Mouse (Mus musculus): ENCODE results near the gene Olfr95. TPM values are rescaled to one million over a fixed set of nuclear protein-coding genes. Genes with fewer than 3 reads are reported as not detected.
"Not testable (repeated sequence)": the region's sequence is repeated elsewhere in the genome, so short reads cannot be mapped to it uniquely, and the experiment has no call there.

The Olfr95 gene
- polyA plus RNA-seq (2014; fragmentation: Nextera tagmentation; extraction: Ambion mirVana), result not detected in 2 replicates

GRCm38 (mm10) chr17:37213018-37213417 lies at the start of gene Olfr95:
TSS of gene Olfr95 (minus strand) at chr17:37213118.
- H3K27ac ChIP-seq (replicated peaks; ENCODE audit: low read depth, low read length), result no peak within 1 kb of the TSS
- no peak for ATAC-seq (ENCODE audit: low FRiP score, low TSS enrichment)
- no peaks in the 10 kb centered on the region for H3K36me3 ChIP-seq (ENCODE audit: control insufficient read depth, insufficient read depth, low read length)
- no peak within 1 kb of the TSS for H3K9ac ChIP-seq (replicated peaks; ENCODE audit: low read length)
- H3K4me2 ChIP-seq (ENCODE audit: low read length), result no peak within 1 kb of the TSS
- 77% methylated on average over 3 of the region's 3 CpGs for WGBS
- H3K27me3 ChIP-seq (ENCODE audit: control insufficient read depth, insufficient read depth, low read length), result no peaks in the 10 kb centered on the region
- no peak for DNase-seq
- no peaks in the 10 kb centered on the region for H3K9me3 ChIP-seq (ENCODE audit: control insufficient read depth, low read length)
- no peaks in the 10 kb centered on the region for H3K4me1 ChIP-seq (ENCODE audit: control insufficient read depth, insufficient read depth, low read length)
- no peak within 1 kb of the TSS for H3K4me3 ChIP-seq (replicated peaks; ENCODE audit: low read depth, low read length)

- no peak for ATAC-seq (ENCODE audit: low FRiP score, low TSS enrichment)
- DNase-seq, result no peak
- H3K4me1 ChIP-seq (ENCODE audit: control insufficient read depth, insufficient read depth, low read length), result no peaks in the 10 kb centered on the region
- H3K4me3 ChIP-seq (replicated peaks; ENCODE audit: low read depth, low read length), result no peak overlapping the region
- H3K27ac ChIP-seq (replicated peaks; ENCODE audit: low read depth, low read length), result no peak overlapping the region
- no peaks in the 10 kb centered on the region for H3K27me3 ChIP-seq (ENCODE audit: control insufficient read depth, insufficient read depth, low read length)
- H3K9ac ChIP-seq (replicated peaks; ENCODE audit: low read length), result no peak overlapping the region
- no peaks in the 10 kb centered on the region for H3K9me3 ChIP-seq (ENCODE audit: control insufficient read depth, low read length)
- 16% methylated on average over 1 of the region's 1 CpGs for WGBS
- H3K36me3 ChIP-seq (ENCODE audit: control insufficient read depth, insufficient read depth, low read length), result no peaks in the 10 kb centered on the region
- H3K4me2 ChIP-seq (ENCODE audit: low read length), result no peak overlapping the region
Measured at GRCm38 (mm10) chr17:37250544-37250943, 37.6 kb upstream of the Olfr95 start.

GRCm38 (mm10) chr17:37249460-37249859 lies 36.5 kb upstream of the Olfr95 start:
- ATAC-seq (ENCODE audit: low FRiP score, low TSS enrichment), result no peak
- Histone ChIP-seq H3K4me2 (ENCODE audit: low read length) (no peak overlapping the region), H3K36me3 (ENCODE audit: control insufficient read depth, insufficient read depth, low read length) (no peaks in the 10 kb centered on the region), H3K4me1 (ENCODE audit: control insufficient read depth, insufficient read depth, low read length) (no peaks in the 10 kb centered on the region), H3K27me3 (ENCODE audit: control insufficient read depth, insufficient read depth, low read length) (no peaks in the 10 kb centered on the region), H3K9ac (replicated peaks; ENCODE audit: low read length) (no peak overlapping the region), H3K4me3 (replicated peaks; ENCODE audit: low read depth, low read length) (no peak overlapping the region), H3K27ac (replicated peaks; ENCODE audit: low read depth, low read length) (no peak overlapping the region), H3K9me3 (ENCODE audit: control insufficient read depth, low read length) (no peaks in the 10 kb centered on the region)
- no peak for DNase-seq

- ATAC-seq (ENCODE audit: low FRiP score, low TSS enrichment) (no peak), DNase-seq (peak; percentile 40)
- no peaks in the 10 kb centered on the region for H3K4me1 ChIP-seq (ENCODE audit: control insufficient read depth, insufficient read depth, low read length)
- H3K27me3 ChIP-seq (ENCODE audit: control insufficient read depth, insufficient read depth, low read length), result no peaks in the 10 kb centered on the region
- no peaks in the 10 kb centered on the region for H3K9me3 ChIP-seq (ENCODE audit: control insufficient read depth, low read length)
- H3K36me3 ChIP-seq (ENCODE audit: control insufficient read depth, insufficient read depth, low read length), result no peaks in the 10 kb centered on the region
- no peak overlapping the region for H3K4me3 ChIP-seq (replicated peaks; ENCODE audit: low read depth, low read length)
- 37% methylated on average over 5 of the region's 5 CpGs for WGBS
- H3K4me2 ChIP-seq (ENCODE audit: low read length), result no peak overlapping the region
- H3K9ac ChIP-seq (replicated peaks; ENCODE audit: low read length), result no peak overlapping the region
- no peak overlapping the region for H3K27ac ChIP-seq (replicated peaks; ENCODE audit: low read depth, low read length)
Measured at GRCm38 (mm10) chr17:37246715-37247114, 33.8 kb upstream of the Olfr95 start.

GRCm38 (mm10) chr17:37242198-37242597 lies 29.3 kb upstream of the Olfr95 start:
- Histone ChIP-seq H3K36me3 (ENCODE audit: control insufficient read depth, insufficient read depth, low read length) (no peaks in the 10 kb centered on the region), H3K9ac (replicated peaks; ENCODE audit: low read length) (no peak overlapping the region), H3K27me3 (ENCODE audit: control insufficient read depth, insufficient read depth, low read length) (no peaks in the 10 kb centered on the region), H3K4me2 (ENCODE audit: low read length) (no peak overlapping the region), H3K9me3 (ENCODE audit: control insufficient read depth, low read length) (no peaks in the 10 kb centered on the region), H3K4me1 (ENCODE audit: control insufficient read depth, insufficient read depth, low read length) (no peaks in the 10 kb centered on the region), H3K4me3 (replicated peaks; ENCODE audit: low read depth, low read length) (no peak overlapping the region), H3K27ac (replicated peaks; ENCODE audit: low read depth, low read length) (no peak overlapping the region)
- WGBS, result 62% methylated on average over 3 of the region's 3 CpGs
- DNase-seq (no peak), ATAC-seq (ENCODE audit: low FRiP score, low TSS enrichment) (no peak)

GRCm38 (mm10) chr17:37237230-37237629 lies 24.3 kb upstream of the Olfr95 start, which contains the start of gene Olfr97:
TSS of gene Olfr97 (minus strand) at chr17:37237330.
- H3K27ac ChIP-seq (replicated peaks; ENCODE audit: low read depth, low read length); H3K9me3 ChIP-seq (ENCODE audit: control insufficient read depth, low read length); H3K36me3 ChIP-seq (ENCODE audit: control insufficient read depth, insufficient read depth, low read length); DNase-seq; H3K27me3 ChIP-seq (ENCODE audit: control insufficient read depth, insufficient read depth, low read length); H3K4me1 ChIP-seq (ENCODE audit: control insufficient read depth, insufficient read depth, low read length); ATAC-seq (ENCODE audit: low FRiP score, low TSS enrichment); H3K4me3 ChIP-seq (replicated peaks; ENCODE audit: low read depth, low read length); H3K9ac ChIP-seq (replicated peaks; ENCODE audit: low read length); H3K4me2 ChIP-seq (ENCODE audit: low read length): not testable (repeated sequence)
- 93% methylated on average over 2 of the region's 2 CpGs for WGBS

GRCm38 (mm10) chr17:37221879-37222278 lies 9.0 kb upstream of the Olfr95 start:
- WGBS, result 39% methylated on average over 1 of the region's 1 CpGs
- no peaks in the 10 kb centered on the region for H3K27me3 ChIP-seq (ENCODE audit: control insufficient read depth, insufficient read depth, low read length)
- no peak overlapping the region for H3K27ac ChIP-seq (replicated peaks; ENCODE audit: low read depth, low read length)
- no peak for ATAC-seq (ENCODE audit: low FRiP score, low TSS enrichment)
- H3K4me2 ChIP-seq (ENCODE audit: low read length), result no peak overlapping the region
- DNase-seq, result peak; percentile 18
- H3K9ac ChIP-seq (replicated peaks; ENCODE audit: low read length), result no peak overlapping the region
- H3K4me3 ChIP-seq (replicated peaks; ENCODE audit: low read depth, low read length), result no peak overlapping the region
- H3K4me1 ChIP-seq (ENCODE audit: control insufficient read depth, insufficient read depth, low read length), result no peaks in the 10 kb centered on the region
- H3K9me3 ChIP-seq (ENCODE audit: control insufficient read depth, low read length), result no peaks in the 10 kb centered on the region
- H3K36me3 ChIP-seq (ENCODE audit: control insufficient read depth, insufficient read depth, low read length), result no peaks in the 10 kb centered on the region

- DNase-seq, result no peak
- 59% methylated on average over 4 of the region's 4 CpGs for WGBS
- H3K4me1 ChIP-seq (ENCODE audit: control insufficient read depth, insufficient read depth, low read length), result no peaks in the 10 kb centered on the region
- no peak within 1 kb of the TSS for H3K9ac ChIP-seq (replicated peaks; ENCODE audit: low read length)
- no peak for ATAC-seq (ENCODE audit: low FRiP score, low TSS enrichment)
- no peaks in the 10 kb centered on the region for H3K36me3 ChIP-seq (ENCODE audit: control insufficient read depth, insufficient read depth, low read length)
- H3K27me3 ChIP-seq (ENCODE audit: control insufficient read depth, insufficient read depth, low read length), result no peaks in the 10 kb centered on the region
- no peaks in the 10 kb centered on the region for H3K9me3 ChIP-seq (ENCODE audit: control insufficient read depth, low read length)
- H3K27ac ChIP-seq (replicated peaks; ENCODE audit: low read depth, low read length), result no peak within 1 kb of the TSS
- H3K4me3 ChIP-seq (replicated peaks; ENCODE audit: low read depth, low read length), result no peak within 1 kb of the TSS
- H3K4me2 ChIP-seq (ENCODE audit: low read length), result no peak within 1 kb of the TSS
Measured at GRCm38 (mm10) chr17:37219846-37220245, 6.9 kb upstream of the Olfr95 start, which contains the start of gene Olfr96. TSS of gene Olfr96 (plus strand) at chr17:37220146.

GRCm38 (mm10) chr17:37218486-37218885 lies 5.6 kb upstream of the Olfr95 start:
- Histone ChIP-seq H3K27me3 (ENCODE audit: control insufficient read depth, insufficient read depth, low read length) (no peaks in the 10 kb centered on the region), H3K4me2 (ENCODE audit: low read length) (no peak overlapping the region), H3K27ac (replicated peaks; ENCODE audit: low read depth, low read length) (no peak overlapping the region), H3K36me3 (ENCODE audit: control insufficient read depth, insufficient read depth, low read length) (no peaks in the 10 kb centered on the region), H3K9ac (replicated peaks; ENCODE audit: low read length) (no peak overlapping the region), H3K4me1 (ENCODE audit: control insufficient read depth, insufficient read depth, low read length) (no peaks in the 10 kb centered on the region), H3K9me3 (ENCODE audit: control insufficient read depth, low read length) (no peaks in the 10 kb centered on the region), H3K4me3 (replicated peaks; ENCODE audit: low read depth, low read length) (no peak overlapping the region)
- 87% methylated on average over 3 of the region's 3 CpGs for WGBS
- DNase-seq (no peak), ATAC-seq (ENCODE audit: low FRiP score, low TSS enrichment) (no peak)
